ENCODE assay signal across 29 mouse cellular contexts in genomic region chr5:124418903-124419302, GRCm38 (mm10). TPM values are rescaled to one million over a fixed set of nuclear protein-coding genes. Genes with fewer than 3 reads are reported as not detected.
DNase-seq lines count a peak whose midpoint lies in the region; ATAC-seq and TF ChIP-seq lines count a peak whose summit lies in the region.
"Had no signal": no experiment of that assay in that cellular context is flagged by ENCODE, and none has a peak within 500 bp of the region (broad histone marks: within the 10 kb centered on the region; RNA-seq: fewer than 3 reads in every experiment).

No protein-coding gene starts in this region.

- peaks cover 46% of the 10 kb centered on the region for H3K36me3 ChIP-seq in G1E (replicated peaks)
- H3K36me3 ChIP-seq in liver, embryonic 13.5 days = peaks cover 19% of the 10 kb centered on the region
- no peaks in the 10 kb centered on the region for H3K36me3 ChIP-seq in lung, postnatal 0 days (ENCODE audit: insufficient read depth, low read length)
- H3K36me3 ChIP-seq: neural tube, embryonic 12.5 days had no signal

- H3K9me3 ChIP-seq in G1E (replicated peaks) = no peaks in the 10 kb centered on the region
- H3K9me3 ChIP-seq in liver, embryonic 13.5 days (replicated peaks) = no peaks in the 10 kb centered on the region
- H3K9me3 ChIP-seq in lung, postnatal 0 days (ENCODE audit: low read length) = no peaks in the 10 kb centered on the region
- H3K9me3 ChIP-seq: forebrain, embryonic 12.5 days; intestine, embryonic 15.5 days; limb, embryonic 13.5 days; midbrain, embryonic 12.5 days; neural tube, embryonic 12.5 days had no signal

- no peak for TF ChIP-seq EP300 in lung, postnatal 0 days (IDR thresholded peaks at IDR 0.05)

- WGBS in liver, embryonic 13.5 days (ENCODE audit: insufficient replicate concordance) = 53% methylated on average over 2 of the region's 2 CpGs
- WGBS in lung, postnatal 0 days = 82% methylated on average over 2 of the region's 2 CpGs

- peak overlapping the region; percentile 48 for H3K4me2 ChIP-seq in liver, embryonic 13.5 days
- H3K4me2 ChIP-seq in lung, postnatal 0 days (replicated peaks; ENCODE audit: low read depth, low read length) = no peak overlapping the region
- H3K4me2 ChIP-seq: forebrain, embryonic 12.5 days; intestine, embryonic 15.5 days; limb, embryonic 13.5 days; midbrain, embryonic 12.5 days; neural tube, embryonic 12.5 days had no signal

- peak; percentile 94 for ATAC-seq in G1E (ENCODE audit: extremely low read depth, insufficient number of reproducible peaks, low FRiP score, poor library complexity, severe bottlenecking)
- ATAC-seq in liver, embryonic 13.5 days (ENCODE audit: low read depth) = peak; percentile 96
- ATAC-seq in megakaryocyte progenitor cell, adult 5-6 weeks (replicated peaks; ENCODE audit: poor library complexity) = peak; percentile 96
- no peak for ATAC-seq in lung, postnatal 0 days
- ATAC-seq: activated CD4-positive, CD25-positive, alpha-beta regulatory T cell, adult 4 months; CD4-positive, CD25-positive, alpha-beta regulatory T cell, adult 4 months; hindbrain, postnatal 0 days; intestine, embryonic 15.5 days had no signal

- H3K27me3 ChIP-seq in G1E (ENCODE audit: insufficient read depth, low read length) = no peaks in the 10 kb centered on the region
- no peaks in the 10 kb centered on the region for H3K27me3 ChIP-seq in liver, embryonic 13.5 days
- no peaks in the 10 kb centered on the region for H3K27me3 ChIP-seq in lung, postnatal 0 days (replicated peaks; ENCODE audit: insufficient read depth, low read length)
- H3K27me3 ChIP-seq: forebrain, embryonic 12.5 days; intestine, embryonic 15.5 days; limb, embryonic 13.5 days; midbrain, embryonic 12.5 days; neural tube, embryonic 12.5 days had no signal

- no peak overlapping the region; the same call in 1 of the 2 replicates for H3K4me3 ChIP-seq in G1E (ENCODE audit: low read depth, low read length)
- peak overlapping the region; percentile 21 for H3K4me3 ChIP-seq in liver, embryonic 13.5 days (replicated peaks)
- H3K4me3 ChIP-seq in lung, postnatal 0 days (ENCODE audit: low read depth, low read length) = no peak overlapping the region
- H3K4me3 ChIP-seq: forebrain, embryonic 12.5 days; intestine, embryonic 15.5 days; limb, embryonic 13.5 days; midbrain, embryonic 12.5 days; myocyte; neural tube, embryonic 12.5 days had no signal

- peak overlapping the region; percentile 89 for H3K27ac ChIP-seq in liver, embryonic 13.5 days
- H3K27ac ChIP-seq in lung, postnatal 0 days (ENCODE audit: low read length) = no peak overlapping the region
- H3K27ac ChIP-seq: forebrain, embryonic 12.5 days; hindbrain, postnatal 0 days; intestine, embryonic 15.5 days; kidney, postnatal 0 days; limb, embryonic 13.5 days; midbrain, embryonic 12.5 days; neural tube, embryonic 12.5 days had no signal

- H3K9ac ChIP-seq in liver, embryonic 13.5 days = peak overlapping the region; percentile 47
- no peak overlapping the region for H3K9ac ChIP-seq in lung, postnatal 0 days (replicated peaks; ENCODE audit: low read depth)
- H3K9ac ChIP-seq: forebrain, embryonic 12.5 days; intestine, embryonic 15.5 days; limb, embryonic 13.5 days; midbrain, embryonic 12.5 days; neural tube, embryonic 12.5 days had no signal

- no peak for TF ChIP-seq CTCF in G1E (IDR thresholded peaks at IDR 0.05; ENCODE audit: low read depth, low read length)
- TF ChIP-seq CTCF in lung, postnatal 0 days (IDR thresholded peaks at IDR 0.05) = no peak

- H3K4me1 ChIP-seq in G1E (ENCODE audit: insufficient read depth, low read depth, low read length) = peaks cover 76% of the 10 kb centered on the region
- H3K4me1 ChIP-seq in liver, embryonic 13.5 days (replicated peaks) = peaks cover 57% of the 10 kb centered on the region
- no peaks in the 10 kb centered on the region for H3K4me1 ChIP-seq in lung, postnatal 0 days (ENCODE audit: insufficient read depth, low read depth, low read length)
- H3K4me1 ChIP-seq: intestine, embryonic 15.5 days had no signal

- peak; percentile 20 for DNase-seq in G1E (ENCODE audit: low spot score)
- peak; percentile 46 for DNase-seq in c-Kit-positive CD71-positive TER-119-positive erythroid progenitor cells, embryonic 14.5 days (ENCODE audit: low spot score)
- peak; percentile 28 for DNase-seq in liver, embryonic 13.5 days
- DNase-seq in lung, postnatal 0 days (ENCODE audit: low spot score) = no peak
- no peak for DNase-seq in cerebellum, adult 11-12 months
- DNase-seq in spleen, postnatal 10 days (ENCODE audit: low spot score in 2 of 2) = no peak
- DNase-seq: adrenal gland, adult 2 months; adrenal gland, postnatal 36 days; cerebellum, adult 8-10 months; cerebellum, postnatal 25 days; gastrocnemius, postnatal 10 days; kidney, adult 8-10 months; kidney, postnatal 4 days; lung, adult 2 months; right cerebral cortex, adult 18-20 months; right cerebral cortex, postnatal 4 days; thymus, adult 18-20 months; thymus, postnatal 25 days had no signal

RNA-seq across cellular contexts. Expression of gene Sbno1, which starts 6.9 kb away (rescaled TPM):
- total RNA-seq in G1E (2014; fragmentation: Nextera tagmentation) (260 and 302 TPM in 2 replicates), G1E (2017) (181 and 221 TPM in 2 replicates)
- polyA plus RNA-seq in G1E (2012) = 23.1 and 29.5 TPM in 2 replicates
- polyA plus RNA-seq in liver, embryonic 13.5 days (2015; fragmentation: Nextera tagmentation; extraction: Ambion mirVana) = 50.7 and 64.9 TPM in 2 replicates
- total RNA-seq in megakaryocyte progenitor cell, adult 5-6 weeks (2015) = 94.8 and 95.7 TPM in 2 replicates
- 162 and 219 TPM in 2 replicates for total RNA-seq in megakaryocyte progenitor cell, adult 5-6 weeks (2017)
- polyA plus RNA-seq in lung, postnatal 0 days (2015; fragmentation: Nextera tagmentation; extraction: Ambion mirVana) = 46.5 and 58.0 TPM in 2 replicates

RNA-seq across cellular contexts. Expression of gene Kmt5a, which starts 20.8 kb away (rescaled TPM):
- 504 and 585 TPM in 2 replicates for total RNA-seq in G1E (2014; fragmentation: Nextera tagmentation)
- 85.1 and 91.8 TPM in 2 replicates for total RNA-seq in G1E (2017)
- 293 and 320 TPM in 2 replicates for polyA plus RNA-seq in G1E (2012)
- polyA plus RNA-seq in liver, embryonic 13.5 days (2015; fragmentation: Nextera tagmentation; extraction: Ambion mirVana) = 45.4 and 58.4 TPM in 2 replicates
- 285 and 312 TPM in 2 replicates for total RNA-seq in megakaryocyte progenitor cell, adult 5-6 weeks (2015)
- 134 and 164 TPM in 2 replicates for total RNA-seq in megakaryocyte progenitor cell, adult 5-6 weeks (2017)
- 18.0 and 21.9 TPM in 2 replicates for polyA plus RNA-seq in lung, postnatal 0 days (2015; fragmentation: Nextera tagmentation; extraction: Ambion mirVana)

RNA-seq across cellular contexts. Expression of gene Cdk2ap1, which starts 56.0 kb away (rescaled TPM):
- total RNA-seq in G1E (2014; fragmentation: Nextera tagmentation) = 183 and 193 TPM in 2 replicates
- 150 and 200 TPM in 2 replicates for total RNA-seq in G1E (2017)
- 145 and 163 TPM in 2 replicates for polyA plus RNA-seq in G1E (2012)
- polyA plus RNA-seq in liver, embryonic 13.5 days (2015; fragmentation: Nextera tagmentation; extraction: Ambion mirVana) = 15.2 and 17.1 TPM in 2 replicates
- 256 and 268 TPM in 2 replicates for total RNA-seq in megakaryocyte progenitor cell, adult 5-6 weeks (2015)
- 174 and 218 TPM in 2 replicates for total RNA-seq in megakaryocyte progenitor cell, adult 5-6 weeks (2017)
- 39.3 and 49.3 TPM in 2 replicates for polyA plus RNA-seq in lung, postnatal 0 days (2015; fragmentation: Nextera tagmentation; extraction: Ambion mirVana)

RNA-seq across cellular contexts. Expression of gene Rilpl2, which starts 59.3 kb away (rescaled TPM):
- total RNA-seq in G1E (2014; fragmentation: Nextera tagmentation) = 7.8 and 10.5 TPM in 2 replicates
- total RNA-seq in G1E (2017) = 17.3 and 21.4 TPM in 2 replicates
- polyA plus RNA-seq in G1E (2012) = 28.3 and 30.3 TPM in 2 replicates
- 9.9 and 10.3 TPM in 2 replicates for polyA plus RNA-seq in liver, embryonic 13.5 days (2015; fragmentation: Nextera tagmentation; extraction: Ambion mirVana)
- 49.0 and 63.6 TPM in 2 replicates for total RNA-seq in megakaryocyte progenitor cell, adult 5-6 weeks (2015)
- 45.2 and 50.1 TPM in 2 replicates for total RNA-seq in megakaryocyte progenitor cell, adult 5-6 weeks (2017)
- 31.5 and 32.7 TPM in 2 replicates for polyA plus RNA-seq in lung, postnatal 0 days (2015; fragmentation: Nextera tagmentation; extraction: Ambion mirVana)

Comparison
In these comparisons a context has a peak if more than half of its experiments do, and no peak if none do; other contexts are left out.
1. DNase-seq: peak in G1E (single experiment), c-Kit-positive CD71-positive TER-119-positive erythroid progenitor cells, embryonic 14.5 days (single experiment) and liver, embryonic 13.5 days (single experiment); none in lung, postnatal 0 days (single experiment), cerebellum, adult 11-12 months (single experiment) and spleen, postnatal 10 days (0 of 2).